Mouse (Mus musculus): ENCODE measurements around the gene Rpl39l.
"Not testable (repeated sequence)": the region's sequence is repeated elsewhere in the genome, so short reads cannot be mapped to it uniquely, and the experiment has no call there.

Rpl39l gene

GRCm38 (mm10) chr16:10170005-10170404 lies at the start of gene Rpl39l:
TSS of gene Rpl39l (plus strand) at chr16:10170226.
- no peak for DNase-seq

GRCm38 (mm10) chr16:10127586-10127985 lies 42.4 kb upstream of the Rpl39l start:
- no peak for DNase-seq

GRCm38 (mm10) chr16:10129052-10129911 lies 40.7 kb upstream of the Rpl39l start:
- DNase-seq = no peak

DNA sequence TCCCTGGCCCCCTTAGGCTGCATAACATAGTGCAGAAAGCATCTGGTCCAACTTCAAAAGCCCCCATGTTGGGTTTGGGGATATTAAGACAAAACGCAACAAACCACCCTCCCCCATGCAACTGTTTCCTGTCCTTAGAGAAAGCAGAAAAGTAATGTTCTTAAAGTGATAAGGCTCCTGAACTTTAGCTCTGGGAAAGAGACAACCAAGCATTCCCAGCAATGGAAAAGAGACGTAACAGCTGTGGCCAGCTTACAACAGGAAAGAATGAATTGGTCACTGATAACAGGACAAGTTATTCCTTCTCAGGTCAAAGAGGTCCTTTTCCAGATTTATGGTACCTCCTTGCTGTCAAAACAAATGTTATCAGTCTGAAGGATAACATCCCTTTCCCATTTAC lies 26.9 kb upstream of the Rpl39l start:
- DNase-seq = no peak

- no peak for DNase-seq
These were observed 22.6 kb upstream of the Rpl39l start for GRCm38 (mm10) chr16:10147401-10147800.

DNA sequence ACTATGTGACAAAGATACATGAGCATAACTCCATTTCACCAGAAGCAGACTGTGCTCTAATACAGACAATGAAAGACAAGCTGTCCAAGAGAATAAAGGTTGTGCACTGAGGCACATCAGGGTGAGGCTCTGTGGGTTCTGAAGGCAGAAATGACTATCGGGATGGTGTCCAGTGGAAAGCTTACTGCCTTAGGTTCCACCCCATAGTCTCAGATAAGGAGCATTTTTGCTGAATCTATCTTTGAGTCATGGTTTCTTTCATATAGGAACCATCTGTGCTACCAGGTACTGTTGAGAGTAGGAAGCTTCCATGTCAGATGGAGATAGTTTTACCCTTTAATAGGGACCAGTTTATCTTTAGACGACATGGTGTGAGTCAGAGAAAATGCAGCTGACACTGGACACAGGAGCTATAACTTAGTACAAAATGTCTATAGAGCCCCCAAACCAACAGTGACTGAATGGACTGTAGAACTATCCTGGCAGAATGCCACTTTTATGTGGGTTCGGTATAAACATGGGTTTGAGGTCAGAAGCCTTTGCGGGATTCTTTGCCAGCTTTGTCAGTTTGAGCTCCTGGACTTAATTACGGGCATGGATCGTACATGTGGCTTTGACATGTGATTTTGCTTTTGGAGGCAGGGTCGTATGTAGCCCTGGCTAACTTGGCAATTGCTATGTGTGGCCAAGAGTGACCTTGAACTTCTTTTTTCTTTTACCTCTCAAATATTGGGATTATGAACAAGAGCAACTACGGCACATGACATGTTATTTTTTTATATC lies 712 bp upstream of the Rpl39l start:
- no peak for DNase-seq

GRCm38 (mm10) chr16:10171276-10171675 lies 1.2 kb downstream of the Rpl39l start:
- DNase-seq = no peak

DNA sequence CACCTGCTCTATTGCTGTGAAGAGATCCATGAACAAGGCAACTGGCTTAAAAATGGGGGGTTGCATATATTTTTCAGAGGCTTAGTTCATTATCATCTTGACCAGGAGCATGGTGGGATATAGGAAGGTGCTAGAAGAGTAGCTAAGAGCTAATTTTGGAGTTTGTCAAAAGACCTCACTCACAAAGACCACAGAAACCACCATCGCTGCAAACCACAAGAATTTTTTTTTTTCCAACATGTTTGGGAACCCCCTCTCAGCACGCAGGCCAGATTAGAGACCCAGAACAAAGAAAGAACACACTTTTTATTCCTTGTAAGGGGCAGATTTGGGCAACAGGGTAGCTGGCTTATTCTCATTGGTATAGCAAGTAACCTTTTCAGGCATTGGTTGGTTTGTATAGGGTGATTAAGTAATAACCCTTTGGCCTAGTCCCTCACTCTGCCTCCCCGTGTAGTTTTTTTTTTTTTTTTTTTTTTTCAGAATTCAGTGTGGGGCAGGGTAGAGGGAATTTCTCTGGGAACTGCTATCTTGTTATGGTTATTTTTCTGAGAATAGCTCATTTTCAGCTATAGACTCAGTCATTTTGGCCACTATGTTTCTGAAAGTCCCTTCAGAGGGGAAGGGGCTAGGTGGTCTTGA lies 2.3 kb downstream of the Rpl39l start:
- no peak for DNase-seq

GRCm38 (mm10) chr16:10187461-10187860 lies 17.4 kb downstream of the Rpl39l start:
- DNase-seq = not testable (repeated sequence)

- DNase-seq = peak; percentile 39
These were observed 22.9 kb downstream of the Rpl39l start, which contains the start of gene Atf7ip2 for GRCm38 (mm10) chr16:10192679-10193506. TSS of gene Atf7ip2 (plus strand) at chr16:10192712.

DNA sequence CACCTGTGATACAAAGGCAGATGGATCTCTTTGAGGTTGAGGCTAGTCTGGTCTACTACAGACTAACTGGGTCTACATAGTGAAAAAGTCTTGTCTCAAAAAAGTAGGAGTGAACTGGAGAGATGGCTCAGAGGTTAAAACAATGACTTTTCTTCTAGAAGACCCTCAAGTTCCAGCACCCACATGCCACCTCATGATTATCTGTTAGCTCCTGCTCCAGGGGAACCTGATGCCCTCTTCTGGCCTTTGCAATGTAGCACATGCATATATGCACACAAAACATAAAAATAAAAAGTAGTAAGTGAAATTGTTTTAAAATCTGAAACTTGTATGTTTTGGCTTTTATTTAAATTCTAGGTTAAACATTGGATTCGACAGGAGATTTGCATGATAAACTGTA lies 38.8 kb downstream of the Rpl39l start:
- DNase-seq = no peak

DNA sequence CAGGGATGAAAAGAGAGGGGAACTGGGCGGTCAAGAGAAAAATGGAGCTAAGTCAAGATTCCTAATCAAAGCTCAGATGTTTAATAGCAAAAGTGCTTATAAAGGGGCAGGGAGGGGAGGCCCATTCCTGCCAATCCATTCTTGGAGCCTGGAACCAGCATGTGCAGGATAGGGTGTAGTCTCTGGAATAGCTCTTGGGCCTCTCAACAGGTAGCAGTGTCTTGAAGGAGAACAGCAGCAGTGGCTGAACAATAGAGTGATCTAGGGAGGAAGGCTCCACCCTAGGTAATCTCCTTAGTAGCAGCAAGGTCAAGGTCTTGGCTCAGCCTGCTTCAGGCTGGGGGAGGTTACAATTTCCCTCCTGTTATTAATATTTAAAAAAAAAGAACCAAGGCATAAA lies 46.3 kb downstream of the Rpl39l start:
- not testable (repeated sequence) for DNase-seq

DNA sequence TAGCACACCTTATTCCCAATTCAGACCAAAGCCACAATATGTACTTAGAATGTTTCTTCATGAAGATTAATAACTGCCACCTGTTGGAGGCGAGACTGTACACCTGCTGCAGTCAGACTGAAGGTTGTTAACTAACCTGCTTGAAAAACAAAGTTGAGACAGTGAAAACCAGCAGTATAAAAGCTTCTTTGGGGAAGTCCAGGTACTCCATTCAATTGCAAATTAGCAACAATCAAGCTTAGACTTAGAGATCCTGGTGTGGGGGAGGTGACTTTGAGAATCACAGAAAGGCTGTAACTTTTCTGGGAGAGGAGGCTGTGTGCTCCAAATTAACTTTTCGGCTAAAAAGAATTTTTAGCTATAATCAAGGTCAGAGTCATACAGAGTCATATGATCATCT lies 47.0 kb downstream of the Rpl39l start:
- not testable (repeated sequence) for DNase-seq
